Mouse (Mus musculus): Measurements from ENCODE around the gene P3h2. TPM values are rescaled to one million over a fixed set of nuclear protein-coding genes. Genes with fewer than 3 reads are reported as not detected.

P3h2 gene
- polyA plus RNA-seq, 1 experiment from 2014 or later = 4.8 TPM

- no peak overlapping the region for H3K9ac ChIP-seq
- H3K27ac ChIP-seq = no peak overlapping the region
- peaks cover 9% of the 10 kb centered on the region; the same call in 1 of the 2 replicates for H3K4me1 ChIP-seq
- H3K4me2 ChIP-seq = no peak overlapping the region
- H3K36me3 ChIP-seq = no peaks in the 10 kb centered on the region
- no peak overlapping the region for H3K4me3 ChIP-seq
- H3K27me3 ChIP-seq = no peaks in the 10 kb centered on the region
- ATAC-seq (ENCODE audit: insufficient number of reproducible peaks, low FRiP score, low TSS enrichment, low read depth) = no peak
- H3K9me3 ChIP-seq = no peaks in the 10 kb centered on the region
- 76% methylated on average over 3 of the region's 3 CpGs for WGBS
These were observed 79.2 kb downstream of the P3h2 start for GRCm38 (mm10) chr16:26026416-26026815.

GRCm38 (mm10) chr16:26024543-26024942 lies 81.0 kb downstream of the P3h2 start:
- no peaks in the 10 kb centered on the region for H3K9me3 ChIP-seq
- no peak overlapping the region for H3K27ac ChIP-seq
- H3K27me3 ChIP-seq = no peaks in the 10 kb centered on the region
- peaks cover 9% of the 10 kb centered on the region; the same call in 1 of the 2 replicates for H3K4me1 ChIP-seq
- no peak for ATAC-seq (ENCODE audit: insufficient number of reproducible peaks, low FRiP score, low TSS enrichment, low read depth)
- 54% methylated on average over 5 of the region's 5 CpGs for WGBS
- H3K4me3 ChIP-seq = no peak overlapping the region
- no peak overlapping the region for H3K4me2 ChIP-seq
- H3K36me3 ChIP-seq = no peaks in the 10 kb centered on the region
- no peak overlapping the region for H3K9ac ChIP-seq

- no peaks in the 10 kb centered on the region for H3K36me3 ChIP-seq
- peaks cover 9% of the 10 kb centered on the region; the same call in 1 of the 2 replicates for H3K4me1 ChIP-seq
- no peak overlapping the region for H3K9ac ChIP-seq
- no peak overlapping the region for H3K27ac ChIP-seq
- no peaks in the 10 kb centered on the region for H3K9me3 ChIP-seq
- 63% methylated on average over 4 of the region's 4 CpGs for WGBS
- no peaks in the 10 kb centered on the region for H3K27me3 ChIP-seq
- no peak overlapping the region for H3K4me2 ChIP-seq
- no peak overlapping the region for H3K4me3 ChIP-seq
- no peak for ATAC-seq (ENCODE audit: insufficient number of reproducible peaks, low FRiP score, low TSS enrichment, low read depth)
These were observed 82.2 kb downstream of the P3h2 start for GRCm38 (mm10) chr16:26023352-26023751.

- Histone ChIP-seq H3K27ac (no peak overlapping the region), H3K4me1 (peaks cover 9% of the 10 kb centered on the region; the same call in 1 of the 2 replicates), H3K27me3 (no peaks in the 10 kb centered on the region), H3K4me2 (no peak overlapping the region), H3K9me3 (no peaks in the 10 kb centered on the region), H3K4me3 (no peak overlapping the region), H3K36me3 (no peaks in the 10 kb centered on the region), H3K9ac (no peak overlapping the region)
- 60% methylated on average over 2 of the region's 2 CpGs for WGBS
- ATAC-seq (ENCODE audit: insufficient number of reproducible peaks, low FRiP score, low TSS enrichment, low read depth) = no peak
These were observed 83.8 kb downstream of the P3h2 start for GRCm38 (mm10) chr16:26021759-26022158.

- Histone ChIP-seq H3K9me3 (no peaks in the 10 kb centered on the region), H3K4me3 (no peak overlapping the region), H3K9ac (no peak overlapping the region), H3K4me1 (peaks cover 2% of the 10 kb centered on the region; the same call in 1 of the 2 replicates), H3K36me3 (no peaks in the 10 kb centered on the region), H3K27ac (no peak overlapping the region), H3K4me2 (no peak overlapping the region), H3K27me3 (no peaks in the 10 kb centered on the region)
- WGBS = 80% methylated on average over 3 of the region's 3 CpGs
- no peak for ATAC-seq (ENCODE audit: insufficient number of reproducible peaks, low FRiP score, low TSS enrichment, low read depth)
These were observed 99.8 kb downstream of the P3h2 start for GRCm38 (mm10) chr16:26005811-26006210.

- Histone ChIP-seq H3K36me3 (no peaks in the 10 kb centered on the region), H3K4me3 (no peak overlapping the region), H3K4me1 (peaks cover 2% of the 10 kb centered on the region; the same call in 1 of the 2 replicates), H3K27me3 (no peaks in the 10 kb centered on the region), H3K9me3 (no peaks in the 10 kb centered on the region), H3K9ac (no peak overlapping the region), H3K27ac (no peak overlapping the region), H3K4me2 (no peak overlapping the region)
- no peak for ATAC-seq (ENCODE audit: insufficient number of reproducible peaks, low FRiP score, low TSS enrichment, low read depth)
- 61% methylated on average over 4 of the region's 4 CpGs for WGBS
These were observed 102.3 kb downstream of the P3h2 start for GRCm38 (mm10) chr16:26003261-26003660.

- Histone ChIP-seq H3K4me2 (no peak overlapping the region), H3K9ac (no peak overlapping the region), H3K4me1 (peaks cover 2% of the 10 kb centered on the region; the same call in 1 of the 2 replicates), H3K27me3 (no peaks in the 10 kb centered on the region), H3K36me3 (no peaks in the 10 kb centered on the region), H3K9me3 (no peaks in the 10 kb centered on the region), H3K27ac (no peak overlapping the region), H3K4me3 (no peak overlapping the region)
- WGBS = 72% methylated on average over 9 of the region's 9 CpGs
- ATAC-seq (ENCODE audit: insufficient number of reproducible peaks, low FRiP score, low TSS enrichment, low read depth) = no peak
These were observed 102.7 kb downstream of the P3h2 start for GRCm38 (mm10) chr16:26002848-26003247.

GRCm38 (mm10) chr16:25994605-25995004 lies 111.0 kb downstream of the P3h2 start:
- H3K9me3 ChIP-seq = no peaks in the 10 kb centered on the region
- no peak overlapping the region for H3K4me2 ChIP-seq
- 88% methylated on average over 3 of the region's 3 CpGs for WGBS
- no peak overlapping the region for H3K27ac ChIP-seq
- H3K36me3 ChIP-seq = peaks cover 5% of the 10 kb centered on the region; the same call in 1 of the 2 replicates
- no peak overlapping the region for H3K4me3 ChIP-seq
- no peak overlapping the region for H3K9ac ChIP-seq
- no peaks in the 10 kb centered on the region for H3K27me3 ChIP-seq
- ATAC-seq (ENCODE audit: insufficient number of reproducible peaks, low FRiP score, low TSS enrichment, low read depth) = no peak
- H3K4me1 ChIP-seq = no peaks in the 10 kb centered on the region

GRCm38 (mm10) chr16:25987221-25987620 lies 118.4 kb downstream of the P3h2 start:
- ATAC-seq (ENCODE audit: insufficient number of reproducible peaks, low FRiP score, low TSS enrichment, low read depth) = no peak
- WGBS = 90% methylated on average over 5 of the region's 5 CpGs

GRCm38 (mm10) chr16:25983635-25984034 lies 121.9 kb downstream of the P3h2 start:
- Histone ChIP-seq H3K4me2 (no peak overlapping the region), H3K4me3 (no peak overlapping the region), H3K36me3 (no peaks in the 10 kb centered on the region), H3K4me1 (no peaks in the 10 kb centered on the region), H3K27me3 (no peaks in the 10 kb centered on the region), H3K9ac (no peak overlapping the region), H3K27ac (no peak overlapping the region), H3K9me3 (no peaks in the 10 kb centered on the region)
- ATAC-seq (ENCODE audit: insufficient number of reproducible peaks, low FRiP score, low TSS enrichment, low read depth) = no peak
- 40% methylated on average over 4 of the region's 4 CpGs for WGBS

More at GRCm38 (mm10) chr16:25987221-25987620, 118.4 kb downstream of the P3h2 start:
- Histone ChIP-seq H3K9me3 (no peaks in the 10 kb centered on the region), H3K4me2 (no peak overlapping the region), H3K9ac (no peak overlapping the region), H3K4me3 (no peak overlapping the region), H3K27me3 (no peaks in the 10 kb centered on the region), H3K4me1 (no peaks in the 10 kb centered on the region), H3K27ac (no peak overlapping the region), H3K36me3 (peaks cover 5% of the 10 kb centered on the region; the same call in 1 of the 2 replicates)

GRCm38 (mm10) chr16:25979037-25979436 lies 126.5 kb downstream of the P3h2 start:
- Histone ChIP-seq H3K9ac (no peak overlapping the region), H3K4me1 (no peaks in the 10 kb centered on the region), H3K9me3 (no peaks in the 10 kb centered on the region), H3K36me3 (no peaks in the 10 kb centered on the region), H3K27ac (no peak overlapping the region), H3K27me3 (no peaks in the 10 kb centered on the region), H3K4me2 (no peak overlapping the region), H3K4me3 (no peak overlapping the region)
- ATAC-seq (ENCODE audit: insufficient number of reproducible peaks, low FRiP score, low TSS enrichment, low read depth) = no peak
- WGBS = 51% methylated on average over 3 of the region's 3 CpGs

- Histone ChIP-seq H3K9ac (no peak overlapping the region), H3K4me1 (no peaks in the 10 kb centered on the region), H3K4me2 (no peak overlapping the region), H3K4me3 (no peak overlapping the region), H3K36me3 (no peaks in the 10 kb centered on the region), H3K27me3 (no peaks in the 10 kb centered on the region), H3K27ac (no peak overlapping the region), H3K9me3 (no peaks in the 10 kb centered on the region)
- 0 out of 2 replicates have a peak, but pooled peaks have one; percentile 14 for ATAC-seq (ENCODE audit: insufficient number of reproducible peaks, low FRiP score, low TSS enrichment, low read depth)
- 50% methylated on average over 2 of the region's 2 CpGs for WGBS
These were observed 128.4 kb downstream of the P3h2 start for GRCm38 (mm10) chr16:25977210-25977609.

GRCm38 (mm10) chr16:25971285-25971684 lies 134.3 kb downstream of the P3h2 start:
- H3K9me3 ChIP-seq = no peaks in the 10 kb centered on the region
- no peaks in the 10 kb centered on the region for H3K4me1 ChIP-seq
- no peak overlapping the region for H3K4me2 ChIP-seq
- no peak overlapping the region for H3K9ac ChIP-seq
- peaks cover 16% of the 10 kb centered on the region; the same call in 1 of the 2 replicates for H3K36me3 ChIP-seq
- WGBS = 85% methylated on average over 7 of the region's 7 CpGs
- no peak overlapping the region for H3K4me3 ChIP-seq
- no peaks in the 10 kb centered on the region for H3K27me3 ChIP-seq
- no peak for ATAC-seq (ENCODE audit: insufficient number of reproducible peaks, low FRiP score, low TSS enrichment, low read depth)
- H3K27ac ChIP-seq = no peak overlapping the region
